Mouse (Mus musculus): Measurements from ENCODE around the gene Olfr220. TPM values are rescaled to one million over a fixed set of nuclear protein-coding genes. Genes with fewer than 3 reads are reported as not detected.

Olfr220 gene
- polyA plus RNA-seq (2012; rRNA removed), result not detected in 2 replicates

DNA sequence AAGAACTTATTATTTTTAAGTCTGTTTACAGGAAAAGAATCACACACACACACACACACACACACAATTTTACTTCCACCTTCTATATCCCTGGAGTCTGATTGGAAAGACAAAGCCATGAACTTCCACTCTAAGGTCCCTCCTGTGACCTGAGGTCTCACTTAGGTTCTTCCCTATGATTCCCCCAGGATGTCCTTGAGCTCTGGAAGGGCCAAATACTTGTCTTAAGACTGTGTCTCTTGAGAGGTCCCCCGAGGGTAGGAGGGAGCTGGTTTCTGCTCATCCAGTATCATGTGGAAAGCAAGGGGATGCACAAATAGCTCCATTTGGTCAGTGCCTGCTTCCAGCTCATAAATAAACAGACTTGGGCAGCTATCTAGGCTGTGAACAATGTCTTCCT is at the start of gene Olfr220:
Olfr220 (plus strand) TSS at position 301 of the 400 bp plus-strand sequence.

DNA sequence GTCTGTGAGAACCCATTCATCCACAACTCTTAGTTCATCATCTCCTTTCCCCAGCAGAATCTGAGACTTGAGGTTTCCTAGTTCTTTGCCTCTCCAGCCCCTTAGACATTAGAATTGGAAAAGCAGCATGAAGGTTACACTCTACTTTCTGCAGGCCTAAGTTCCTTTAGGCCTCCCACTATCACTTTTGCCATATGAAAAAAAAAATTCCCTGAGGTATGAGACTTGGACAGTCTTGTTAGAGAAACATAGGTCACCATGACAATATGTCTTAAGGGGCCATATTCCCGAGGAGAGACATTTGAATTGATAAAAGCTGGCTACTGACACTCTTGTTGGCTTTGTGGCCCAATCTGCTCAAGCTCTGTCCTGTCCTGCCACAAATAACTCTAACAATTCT is 18.1 kb upstream of the Olfr220 start, which contains the start of gene Olfr414:
Olfr414 (plus strand) TSS at position 301 of the 400 bp plus-strand sequence.

Other genes starting within 250 kb of the Olfr220 start
- not detected in 2 replicates for gene Olfr419, start 190.0 kb upstream of the Olfr220 start, polyA plus RNA-seq (2012; rRNA removed)
- gene Mptx1, start 111.6 kb upstream of the Olfr220 start, polyA plus RNA-seq (2012; rRNA removed), result not detected in 2 replicates
- not detected in 2 replicates for gene Olfr417, start 77.0 kb upstream of the Olfr220 start, polyA plus RNA-seq (2012; rRNA removed)
- gene Olfr248, start 51.0 kb upstream of the Olfr220 start, polyA plus RNA-seq (2012; rRNA removed), result not detected in 2 replicates
- not detected in 2 replicates for gene Olfr414, start 18.0 kb upstream of the Olfr220 start, polyA plus RNA-seq (2012; rRNA removed)
- gene Fmn2, start 59.7 kb downstream of the Olfr220 start, polyA plus RNA-seq (2012; rRNA removed), result 10.1 and 12.7 TPM in 2 replicates

Data from central nervous system, embryonic 11.5 days (tissue).